ENCODE assay signal across 22 mouse cellular contexts in the genomic region with DNA sequence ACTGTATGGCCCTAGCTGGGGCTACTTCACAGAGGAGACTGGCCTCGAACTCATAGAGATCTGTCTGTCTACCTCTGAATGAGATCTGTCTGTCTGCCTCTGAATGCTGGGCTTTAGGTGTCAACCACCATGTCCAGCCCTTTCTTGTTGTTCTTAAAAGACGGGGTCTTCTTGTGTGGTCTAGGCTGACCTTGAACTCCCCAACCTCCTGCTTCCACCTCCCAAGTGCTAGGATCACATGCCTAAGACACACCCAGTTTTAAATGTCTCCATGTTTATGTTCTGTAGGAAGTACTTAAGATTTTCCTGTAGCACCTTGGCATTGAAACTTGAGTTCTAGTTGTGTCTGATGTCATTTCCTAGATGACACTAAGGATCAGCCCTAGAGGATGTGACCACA. TPM values are rescaled to one million over a fixed set of nuclear protein-coding genes. Genes with fewer than 3 reads are reported as not detected.
DNase-seq lines count a peak whose midpoint lies in the region; ATAC-seq lines count a peak whose summit lies in the region.
"Had no signal": no experiment of that assay in that cellular context is flagged by ENCODE, and none has a peak within 500 bp of the region (broad histone marks: within the 10 kb centered on the region; RNA-seq: fewer than 3 reads in every experiment).

No protein-coding gene starts in this region.

- H3K36me3 ChIP-seq in forebrain, embryonic 13.5 days (ENCODE audit: poor library complexity, severe bottlenecking), result peaks cover 5% of the 10 kb centered on the region; the same call in 1 of the 2 replicates
- H3K36me3 ChIP-seq in hindbrain, embryonic 16.5 days (ENCODE audit: control insufficient read depth, insufficient read depth, low read length), result no peaks in the 10 kb centered on the region
- 0 out of 2 replicates have a peak, but pooled peaks cover 11% of the 10 kb centered on the region for H3K36me3 ChIP-seq in neural tube, embryonic 13.5 days
- H3K36me3 ChIP-seq: heart, embryonic 10.5 days; limb, embryonic 12.5 days had no signal

- no peak for ATAC-seq in forebrain, embryonic 13.5 days
- ATAC-seq in hindbrain, embryonic 16.5 days, result no peak
- ATAC-seq in neural tube, embryonic 13.5 days (ENCODE audit: low read depth), result no peak
- ATAC-seq: CD4-positive, CD25-positive, alpha-beta regulatory T cell, adult 4 months; liver, postnatal 0 days; Patski had no signal

- peak overlapping the region; percentile 96 for H3K27ac ChIP-seq in forebrain, embryonic 13.5 days
- H3K27ac ChIP-seq in hindbrain, embryonic 16.5 days (ENCODE audit: low read depth, low read length), result peak overlapping the region; percentile 89
- H3K27ac ChIP-seq in neural tube, embryonic 13.5 days (replicated peaks), result peak overlapping the region; percentile 92
- H3K27ac ChIP-seq: macrophage had no signal

- 73% methylated on average over 2 of the region's 2 CpGs for WGBS in forebrain, embryonic 13.5 days
- whole genome bisulfite sequencing in hindbrain, embryonic 16.5 days, result 61% methylated on average over 2 of the region's 2 CpGs
- 51% methylated on average over 2 of the region's 2 CpGs for WGBS in neural tube, embryonic 13.5 days

- peak overlapping the region; percentile 59; the same call in 1 of the 2 replicates for H3K9ac ChIP-seq in forebrain, embryonic 13.5 days
- no peak overlapping the region for H3K9ac ChIP-seq in hindbrain, embryonic 16.5 days (ENCODE audit: low read depth, low read length)
- H3K9ac ChIP-seq in neural tube, embryonic 13.5 days, result no peak overlapping the region
- H3K9ac ChIP-seq: limb, embryonic 12.5 days; liver, postnatal 0 days had no signal

- DNase-seq in ZHBTc4 (ENCODE audit: low read depth, low spot score), result peak; percentile 86
- no peak for DNase-seq in layer of hippocampus, postnatal 14 days (ENCODE audit: low spot score in 2 of 2)
- no peak for DNase-seq in layer of hippocampus, adult 11-12 months (ENCODE audit: low spot score)
- DNase-seq in ovary, postnatal 10 days (ENCODE audit: low spot score), result no peak
- DNase-seq: adrenal gland, adult 8-10 months; cerebellum, postnatal 36 days; gastrocnemius, postnatal 10 days; heart, postnatal 4 days; kidney, adult 9 months; liver, postnatal 0 days; right cerebral cortex, postnatal 25 days; thymus, postnatal 4 days had no signal

- no peak overlapping the region for H3K4me3 ChIP-seq in forebrain, embryonic 13.5 days
- no peak overlapping the region for H3K4me3 ChIP-seq in hindbrain, embryonic 16.5 days (ENCODE audit: low read length)
- no peak overlapping the region for H3K4me3 ChIP-seq in neural tube, embryonic 13.5 days
- H3K4me3 ChIP-seq: erythroblast, embryonic 14.5 days; limb, embryonic 12.5 days; myocyte had no signal

- H3K4me2 ChIP-seq in forebrain, embryonic 13.5 days, result no peak overlapping the region; the same call in 1 of the 2 replicates
- H3K4me2 ChIP-seq in hindbrain, embryonic 16.5 days (ENCODE audit: low read length), result no peak overlapping the region; the same call in 1 of the 2 replicates
- peak overlapping the region; percentile 44 for H3K4me2 ChIP-seq in neural tube, embryonic 13.5 days
- H3K4me2 ChIP-seq: limb, embryonic 12.5 days had no signal

- peaks cover 52% of the 10 kb centered on the region for H3K4me1 ChIP-seq in forebrain, embryonic 13.5 days
- peaks cover 47% of the 10 kb centered on the region for H3K4me1 ChIP-seq in hindbrain, embryonic 16.5 days (ENCODE audit: control insufficient read depth, insufficient read depth, low read depth, low read length)
- peaks cover 61% of the 10 kb centered on the region for H3K4me1 ChIP-seq in neural tube, embryonic 13.5 days (replicated peaks)

- H3K27me3 ChIP-seq in forebrain, embryonic 13.5 days, result no peaks in the 10 kb centered on the region; the same call in 1 of the 2 replicates
- no peaks in the 10 kb centered on the region for H3K27me3 ChIP-seq in hindbrain, embryonic 16.5 days (replicated peaks; ENCODE audit: control insufficient read depth, insufficient read depth, low read length)
- no peaks in the 10 kb centered on the region for H3K27me3 ChIP-seq in neural tube, embryonic 13.5 days

- H3K9me3 ChIP-seq in forebrain, embryonic 13.5 days (replicated peaks), result no peaks in the 10 kb centered on the region
- no peaks in the 10 kb centered on the region for H3K9me3 ChIP-seq in hindbrain, embryonic 16.5 days (ENCODE audit: control insufficient read depth, low read length)
- no peaks in the 10 kb centered on the region for H3K9me3 ChIP-seq in neural tube, embryonic 13.5 days
- H3K9me3 ChIP-seq: heart, embryonic 10.5 days; limb, embryonic 12.5 days had no signal

RNA-seq across cellular contexts. Expression of a gene that starts 5.3 kb away (rescaled TPM):
- polyA plus RNA-seq in forebrain, embryonic 13.5 days (2015; fragmentation: Nextera tagmentation; extraction: Ambion mirVana), result 29.4 and 35.0 TPM in 2 replicates
- polyA plus RNA-seq in hindbrain, embryonic 16.5 days (2015; fragmentation: Nextera tagmentation; extraction: Ambion mirVana), result 207 and 212 TPM in 2 replicates
- polyA plus RNA-seq in neural tube, embryonic 13.5 days (2015; fragmentation: Nextera tagmentation; extraction: Ambion mirVana), result 66.5 and 71.1 TPM in 2 replicates
- 100 to 1,000 TPM; 296 to 306 TPM for total RNA-seq in layer of hippocampus, postnatal 14 days (2021)

RNA-seq across cellular contexts. Expression of a gene that starts 56.1 kb away (rescaled TPM):
- 35.5 and 40.7 TPM in 2 replicates for polyA plus RNA-seq in forebrain, embryonic 13.5 days (2015; fragmentation: Nextera tagmentation; extraction: Ambion mirVana)
- 39.0 and 40.2 TPM in 2 replicates for polyA plus RNA-seq in hindbrain, embryonic 16.5 days (2015; fragmentation: Nextera tagmentation; extraction: Ambion mirVana)
- 35.8 and 39.2 TPM in 2 replicates for polyA plus RNA-seq in neural tube, embryonic 13.5 days (2015; fragmentation: Nextera tagmentation; extraction: Ambion mirVana)
- total RNA-seq in layer of hippocampus, postnatal 14 days (2021), result 10 to 100 TPM; 11.0 to 12.3 TPM
